In genomic region chr11:117742243-117742642, GRCm38 (mm10) we compare ENCODE assay signal across 21 mouse cellular contexts. TPM values are rescaled to one million over a fixed set of nuclear protein-coding genes. Genes with fewer than 3 reads are reported as not detected.
A peak's percentile ranks its signal among the peaks of the same experiment; 100 is the strongest.
DNase-seq lines count a peak whose midpoint lies in the region; ATAC-seq and TF ChIP-seq lines count a peak whose summit lies in the region.
"Had no signal": no experiment of that assay in that cellular context is flagged by ENCODE, and none has a peak within 500 bp of the region (broad histone marks: within the 10 kb centered on the region; RNA-seq: fewer than 3 reads in every experiment).

No protein-coding gene starts in this region.

- no peak for DNase-seq in frontal cortex, postnatal 25 days (ENCODE audit: low spot score in 2 of 2)
- no peak for DNase-seq in layer of hippocampus, adult 2 months (ENCODE audit: low spot score in 2 of 2)
- DNase-seq in layer of hippocampus, adult 9-10 months (ENCODE audit: low spot score): no peak
- peak; percentile 16 for DNase-seq in Muller cell, postnatal 12 days (ENCODE audit: inconsistent ontology term)
- no peak for DNase-seq in heart, adult 9 months (ENCODE audit: low spot score in 2 of 2)
- DNase-seq: adrenal gland, adult 2 months; adrenal gland, postnatal 10 days; adrenal gland, postnatal 25 days; B cell, adult 2 months; cerebellum, adult 11-12 months; cerebellum, adult 2 months; cerebellum, adult 9-10 months; cerebellum, postnatal 10 days; cerebellum, postnatal 25 days; forebrain, postnatal 0 days had no signal

- TF ChIP-seq CTCF in layer of hippocampus, adult 2 months (conservative IDR thresholded peaks at IDR 0.05): no peak; the same call in 1 of the 2 replicates

- no peak overlapping the region for H3K4me3 ChIP-seq in layer of hippocampus, adult 2 months
- H3K4me3 ChIP-seq: embryonic facial prominence, embryonic 10.5 days; embryonic facial prominence, embryonic 12.5 days; forebrain, embryonic 13.5 days; forebrain, embryonic 15.5 days had no signal

- ATAC-seq in frontal cortex, adult (ENCODE audit: low TSS enrichment): peak; percentile 89; the same call in 1 of the 2 replicates
- ATAC-seq: CD4-positive, CD25-positive, alpha-beta regulatory T cell, adult 4 months; forebrain, embryonic 13.5 days; forebrain, embryonic 15.5 days; forebrain, postnatal 0 days had no signal

- peak overlapping the region; percentile 77 for H3K27ac ChIP-seq in layer of hippocampus, adult 2 months
- H3K27ac ChIP-seq: embryonic facial prominence, embryonic 10.5 days; forebrain, embryonic 13.5 days; forebrain, embryonic 15.5 days had no signal

RNA-seq across cellular contexts. Expression of gene Tmc8, which starts 39.6 kb away (rescaled TPM):
- total RNA-seq in layer of hippocampus, adult 2 months (2021): under 1 TPM; 0.64 to 0.91 TPM

RNA-seq across cellular contexts. Expression of gene Tmc6, which starts 39.8 kb away (rescaled TPM):
- total RNA-seq in layer of hippocampus, adult 2 months (2021): 1 to 10 TPM; 6.6 to 8.4 TPM

RNA-seq across cellular contexts. Expression of gene 6030468B19Rik, which starts 55.2 kb away (rescaled TPM):
- total RNA-seq in layer of hippocampus, adult 2 months (2021): under 1 TPM; 0.34 to 0.46 TPM
- total RNA-seq: adrenal gland, adult 2 months; adrenal gland, postnatal 25 days; forebrain, postnatal 0 days had no signal
